Mouse (Mus musculus): ENCODE results near the gene Toporsl. TPM values are rescaled to one million over a fixed set of nuclear protein-coding genes. Genes with fewer than 3 reads are reported as not detected.

Toporsl gene
- not detected in 2 replicates for total RNA-seq (2015)
- not detected in 2 replicates for total RNA-seq (2017)

GRCm38 (mm10) chr4:52595927-52596326 is at the start of gene Toporsl:
TSS of gene Toporsl (plus strand) at chr4:52596274.
- ATAC-seq (ENCODE audit: poor library complexity, severe bottlenecking), result no peak

GRCm38 (mm10) chr4:52557672-52558071 is 38.4 kb upstream of the Toporsl start:
- ATAC-seq (ENCODE audit: poor library complexity, severe bottlenecking), result no peak

- ATAC-seq (ENCODE audit: poor library complexity, severe bottlenecking), result no peak
Observed at GRCm38 (mm10) chr4:52558080-52558479, 38.0 kb upstream of the Toporsl start.

DNA sequence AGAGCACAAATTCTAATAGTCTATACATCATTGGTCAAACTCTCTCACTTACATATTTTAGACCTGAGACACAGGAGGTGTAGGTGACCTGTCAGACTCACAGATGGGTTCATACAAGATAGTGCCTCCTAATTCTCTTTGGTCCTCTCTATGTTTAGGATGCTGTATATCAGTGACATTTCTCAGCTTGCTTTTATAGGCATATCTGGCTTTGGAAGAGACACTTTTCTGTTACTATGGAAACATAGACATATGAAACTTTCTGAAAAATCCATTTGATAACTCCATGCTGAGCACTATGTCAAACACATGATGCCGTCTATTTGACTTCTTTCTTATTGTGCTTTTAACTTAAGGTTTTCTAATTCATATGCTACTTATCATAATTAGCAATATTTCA is 32.2 kb upstream of the Toporsl start:
- no peak for ATAC-seq (ENCODE audit: poor library complexity, severe bottlenecking)

DNA sequence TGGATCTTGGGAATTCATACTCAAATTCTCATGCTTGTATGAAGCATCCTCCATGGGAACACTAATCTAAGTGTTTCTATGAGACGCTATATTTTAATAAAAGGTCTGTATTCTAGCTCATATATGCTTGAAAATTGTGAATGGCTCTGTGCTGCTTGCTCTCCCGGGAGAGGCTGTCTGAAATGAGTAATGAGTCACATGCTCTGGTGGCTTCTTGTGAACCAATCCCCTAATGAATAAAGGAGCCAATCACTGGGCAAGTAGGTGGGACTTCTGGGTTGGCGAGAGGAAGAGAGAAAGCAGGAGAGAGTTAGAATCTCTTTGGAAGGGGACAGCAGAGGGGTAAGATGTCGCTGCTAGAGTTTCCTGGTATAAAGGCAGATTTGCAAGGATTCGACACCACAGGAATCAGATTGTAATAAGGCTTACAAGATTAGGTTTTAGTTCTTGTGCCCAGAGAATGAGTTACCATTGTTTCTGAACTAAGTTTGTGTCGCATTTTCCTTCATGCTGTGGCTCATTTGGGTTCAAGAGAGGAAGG is 9.8 kb upstream of the Toporsl start:
- no peak for ATAC-seq (ENCODE audit: poor library complexity, severe bottlenecking)

DNA sequence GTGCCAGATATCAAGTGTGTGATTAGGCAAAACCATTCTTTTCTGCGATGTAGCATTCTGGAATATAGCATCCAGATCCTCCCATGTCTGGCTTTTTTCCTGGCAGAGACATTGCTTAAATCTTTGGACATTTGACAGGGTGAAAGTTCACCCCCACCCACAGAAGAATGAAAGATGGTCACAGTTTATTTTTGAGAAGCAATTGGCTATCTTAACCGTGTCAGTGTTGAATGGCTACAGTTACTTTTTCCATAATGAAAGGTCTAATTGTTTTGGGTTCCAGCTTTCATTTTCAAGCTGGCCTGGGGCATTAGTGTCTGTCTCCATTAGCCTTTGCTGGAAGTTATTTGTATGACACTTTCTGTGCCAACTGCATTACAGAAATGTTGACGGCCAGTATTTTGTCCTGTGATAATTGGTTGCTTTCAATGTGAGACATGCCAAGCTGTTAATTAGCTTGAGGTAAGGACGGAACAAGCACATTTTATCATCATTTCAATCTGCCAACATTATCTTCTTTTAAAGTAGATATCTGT is 2.2 kb upstream of the Toporsl start:
- no peak for ATAC-seq (ENCODE audit: poor library complexity, severe bottlenecking)

GRCm38 (mm10) chr4:52594632-52595031 is 1.4 kb upstream of the Toporsl start:
- ATAC-seq (ENCODE audit: poor library complexity, severe bottlenecking), result no peak

- ATAC-seq (ENCODE audit: poor library complexity, severe bottlenecking), result no peak
Observed at GRCm38 (mm10) chr4:52598180-52598881, 2.3 kb downstream of the Toporsl start.

DNA sequence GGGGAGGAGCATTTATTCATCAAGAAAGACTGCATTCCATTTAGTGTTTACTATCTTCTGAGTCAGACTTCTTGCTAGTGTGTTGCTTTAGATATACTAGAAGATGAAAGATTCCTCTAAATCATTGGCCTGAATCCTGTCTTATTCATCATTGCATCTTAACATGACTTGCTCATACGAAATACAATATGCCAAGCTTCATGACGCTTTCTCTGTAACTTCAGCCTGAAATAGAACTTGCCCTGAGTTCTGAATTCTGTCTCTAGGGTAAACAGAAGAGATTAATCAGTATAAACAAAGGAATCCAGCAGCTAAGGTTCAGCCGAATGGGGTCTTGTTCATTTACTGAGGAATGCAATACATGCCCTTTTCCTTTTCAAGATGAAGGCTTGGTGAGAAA is 10.8 kb downstream of the Toporsl start:
- no peak for ATAC-seq (ENCODE audit: poor library complexity, severe bottlenecking)

DNA sequence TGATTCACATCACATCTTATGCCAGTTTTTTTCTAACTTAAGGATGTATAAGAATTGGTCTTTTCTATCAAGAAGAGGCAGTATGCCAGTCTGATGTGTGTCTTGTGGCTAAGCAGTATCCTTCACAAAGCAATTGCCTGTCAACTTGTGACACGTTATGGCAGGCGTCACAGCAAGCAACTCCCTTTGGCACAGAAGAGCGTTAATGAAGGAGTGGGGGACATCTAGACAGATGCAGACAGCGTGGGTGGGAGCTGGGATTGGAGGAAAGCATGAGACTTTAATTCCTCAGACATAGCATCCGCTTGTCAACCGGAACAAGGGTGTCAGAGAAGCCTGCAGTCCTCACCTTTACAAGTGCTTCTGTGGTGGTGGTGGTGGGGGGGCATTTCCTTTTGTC is 38.9 kb downstream of the Toporsl start:
- ATAC-seq (ENCODE audit: poor library complexity, severe bottlenecking), result no peak

DNA sequence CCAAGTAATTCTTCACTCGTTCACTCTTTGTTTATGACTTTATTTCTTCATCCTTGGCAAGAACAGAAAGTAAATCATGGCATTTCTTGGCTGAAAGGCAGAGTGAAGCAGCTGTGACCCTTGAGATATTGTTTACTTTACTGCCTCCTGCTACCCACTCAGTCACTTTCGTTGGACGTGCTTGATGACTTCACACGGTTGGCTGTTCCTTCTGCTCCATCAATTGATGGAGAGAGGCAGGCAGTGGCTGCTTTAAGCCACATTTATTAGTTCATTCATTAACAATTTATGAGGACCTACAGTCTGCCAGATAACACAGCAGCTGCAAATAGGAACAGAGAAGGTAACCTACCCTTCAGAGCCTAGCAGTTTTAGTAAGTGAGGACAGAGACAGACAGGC is 51.7 kb downstream of the Toporsl start:
- no peak for ATAC-seq (ENCODE audit: poor library complexity, severe bottlenecking)

- no peak for ATAC-seq (ENCODE audit: poor library complexity, severe bottlenecking)
Observed at GRCm38 (mm10) chr4:52659701-52660100, 63.6 kb downstream of the Toporsl start.

- ATAC-seq (ENCODE audit: poor library complexity, severe bottlenecking), result no peak
Observed at GRCm38 (mm10) chr4:52660701-52661117, 64.6 kb downstream of the Toporsl start.

DNA sequence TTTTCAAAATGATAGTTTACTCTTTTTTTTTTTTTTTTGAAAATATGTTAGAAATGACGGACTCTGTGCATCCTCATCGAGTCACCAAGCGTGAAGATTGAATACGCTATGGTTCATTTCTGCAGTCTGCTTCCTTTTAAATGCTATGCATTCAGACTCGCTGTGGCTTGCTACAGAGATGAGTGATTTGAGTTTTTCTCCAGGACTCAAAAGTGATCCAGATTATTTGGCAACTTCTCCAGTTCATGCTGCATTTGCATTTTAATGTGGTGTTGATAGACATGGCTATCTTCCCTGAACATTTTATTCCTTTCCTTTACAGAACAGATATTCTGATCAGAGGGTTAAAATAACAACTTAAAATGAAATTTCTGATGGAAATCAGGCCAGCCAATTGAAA is 65.2 kb downstream of the Toporsl start:
- no peak for ATAC-seq (ENCODE audit: poor library complexity, severe bottlenecking)

Other genes with a start within 250 kb of the Toporsl start
- gene Smc2, start 157.0 kb upstream of the Toporsl start, total RNA-seq (2015), result 86.0 and 87.2 TPM in 2 replicates
- 149 and 163 TPM in 2 replicates for gene Smc2, start 157.0 kb upstream of the Toporsl start, total RNA-seq (2017)
- not detected in 2 replicates for gene Vma21-ps, start 99.0 kb upstream of the Toporsl start, total RNA-seq (2015)
- gene Vma21-ps, start 99.0 kb upstream of the Toporsl start, total RNA-seq (2017), result not detected in 2 replicates
- not detected in 2 replicates for gene Olfr275, start 218.3 kb downstream of the Toporsl start, total RNA-seq (2015)
- gene Olfr275, start 218.3 kb downstream of the Toporsl start, total RNA-seq (2017), result not detected in 2 replicates

Data from megakaryocyte, adult 5-6 weeks (primary cell).